Mouse (Mus musculus): ENCODE data around the gene Cnpy4. TPM values are rescaled to one million over a fixed set of nuclear protein-coding genes. Genes with fewer than 3 reads are reported as not detected.

Cnpy4 gene
- polyA plus RNA-seq, 1 experiment from 2014 or later = 54.0 TPM

DNA sequence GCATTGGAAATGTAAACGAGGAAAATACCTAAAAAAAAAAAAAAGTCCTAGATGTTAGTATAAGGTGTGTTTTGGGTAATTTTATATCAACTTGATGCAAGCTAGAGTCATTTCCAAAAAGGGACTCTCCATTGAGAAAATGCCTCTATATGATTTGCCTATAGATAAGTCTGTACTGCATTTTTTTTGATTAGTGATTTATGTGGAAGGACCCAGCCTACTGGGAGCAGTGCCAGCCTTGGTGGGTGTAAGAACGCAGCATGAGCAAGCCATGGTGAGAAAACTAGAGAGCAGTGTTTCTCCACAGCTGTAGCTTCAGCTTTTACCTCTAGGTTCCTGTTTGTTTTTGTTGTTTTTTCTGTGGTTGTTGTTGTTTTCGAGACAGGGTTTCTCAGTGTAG, 36.0 kb downstream of the Cnpy4 start:
- 51% methylated on average over 3 of the region's 3 CpGs for WGBS
- no peaks in the 10 kb centered on the region for H3K36me3 ChIP-seq (ENCODE audit: control insufficient read depth, insufficient read depth, low read length)
- H3K4me3 ChIP-seq (ENCODE audit: low read depth, low read length) = no peak overlapping the region
- no peak overlapping the region for H3K4me2 ChIP-seq (ENCODE audit: low read depth, low read length)
- DNase-seq (ENCODE audit: low spot score) (no peak), ATAC-seq (ENCODE audit: low read depth) (no peak)
- no peaks in the 10 kb centered on the region for H3K9me3 ChIP-seq (ENCODE audit: control insufficient read depth, low read length)
- no peaks in the 10 kb centered on the region for H3K27me3 ChIP-seq (replicated peaks; ENCODE audit: control insufficient read depth, insufficient read depth, low read length)
- no peaks in the 10 kb centered on the region for H3K4me1 ChIP-seq (ENCODE audit: control insufficient read depth, insufficient read depth, low read length)
- no peak overlapping the region for H3K27ac ChIP-seq (replicated peaks; ENCODE audit: low read depth, low read length)
- H3K9ac ChIP-seq (ENCODE audit: low read depth, low read length) = no peak overlapping the region

DNA sequence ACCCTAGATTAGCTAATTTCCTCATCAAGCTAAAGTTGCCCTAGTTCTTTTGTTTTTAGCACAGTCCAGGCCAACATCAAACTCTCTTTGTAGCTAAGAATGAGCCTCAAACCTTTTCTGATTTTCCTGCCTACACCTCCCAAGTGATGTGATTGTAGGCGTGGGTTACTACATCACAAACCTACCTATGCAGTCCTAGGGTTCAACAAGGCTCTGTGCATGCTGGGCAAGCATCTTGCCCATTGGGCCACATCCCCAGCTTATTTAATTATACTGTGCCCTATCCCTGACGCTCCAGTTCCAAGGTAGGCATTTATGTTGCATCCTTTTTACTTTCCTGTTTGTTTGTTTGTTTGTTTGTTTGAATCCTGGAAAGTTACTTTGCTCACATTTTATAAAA, 38.4 kb downstream of the Cnpy4 start, which contains the start of gene Nxpe5:
Gene Nxpe5 (plus strand): TSS at position 199 of the 400 bp plus-strand sequence.
- no peak for DNase-seq (ENCODE audit: low spot score)
- H3K4me1 ChIP-seq (ENCODE audit: control insufficient read depth, insufficient read depth, low read length) = no peaks in the 10 kb centered on the region

DNA sequence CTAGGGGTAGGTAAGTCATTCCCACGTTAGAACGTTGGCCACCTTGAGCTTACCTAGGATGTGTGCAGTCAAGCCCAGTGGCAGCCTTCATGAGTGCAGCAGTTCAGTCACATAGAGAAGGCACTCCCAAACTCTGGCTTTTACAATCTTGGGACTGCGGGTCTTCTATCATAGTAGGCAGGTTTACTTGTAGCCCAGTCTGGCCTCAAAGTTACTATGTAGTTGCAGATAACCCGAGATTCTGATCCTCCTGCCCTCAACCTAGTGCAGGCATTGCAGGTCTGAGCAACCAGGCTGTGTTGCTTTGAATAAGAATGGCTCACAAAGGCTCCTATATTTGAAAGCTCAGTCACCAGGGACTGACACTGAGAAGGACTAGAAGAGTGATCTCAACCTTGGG, 39.2 kb downstream of the Cnpy4 start:
- no peak overlapping the region for H3K4me3 ChIP-seq (ENCODE audit: low read depth, low read length)
- no peaks in the 10 kb centered on the region for H3K36me3 ChIP-seq (ENCODE audit: control insufficient read depth, insufficient read depth, low read length)
- no peak for DNase-seq (ENCODE audit: low spot score)
- H3K9me3 ChIP-seq (ENCODE audit: control insufficient read depth, low read length) = no peaks in the 10 kb centered on the region
- no peak overlapping the region for H3K9ac ChIP-seq (ENCODE audit: low read depth, low read length)
- H3K27me3 ChIP-seq (replicated peaks; ENCODE audit: control insufficient read depth, insufficient read depth, low read length) = no peaks in the 10 kb centered on the region
- no peak overlapping the region for H3K27ac ChIP-seq (replicated peaks; ENCODE audit: low read depth, low read length)
- H3K4me1 ChIP-seq (ENCODE audit: control insufficient read depth, insufficient read depth, low read length) = no peaks in the 10 kb centered on the region
- no peak overlapping the region for H3K4me2 ChIP-seq (ENCODE audit: low read depth, low read length)
- 72% methylated on average over 4 of the region's 4 CpGs for WGBS
- ATAC-seq (ENCODE audit: low read depth) = no peak

More for the DNA sequence above, 38.4 kb downstream of the Cnpy4 start, which contains the start of gene Nxpe5:
- Histone ChIP-seq H3K9ac (ENCODE audit: low read depth, low read length) (no peak within 1 kb of the TSS), H3K4me2 (ENCODE audit: low read depth, low read length) (no peak within 1 kb of the TSS), H3K27me3 (replicated peaks; ENCODE audit: control insufficient read depth, insufficient read depth, low read length) (no peaks in the 10 kb centered on the region), H3K4me3 (ENCODE audit: low read depth, low read length) (no peak within 1 kb of the TSS), H3K9me3 (ENCODE audit: control insufficient read depth, low read length) (no peaks in the 10 kb centered on the region), H3K27ac (replicated peaks; ENCODE audit: low read depth, low read length) (no peak within 1 kb of the TSS), H3K36me3 (ENCODE audit: control insufficient read depth, insufficient read depth, low read length) (no peaks in the 10 kb centered on the region)
- WGBS = 52% methylated on average over 2 of the region's 2 CpGs
- no peak for ATAC-seq (ENCODE audit: low read depth)

DNA sequence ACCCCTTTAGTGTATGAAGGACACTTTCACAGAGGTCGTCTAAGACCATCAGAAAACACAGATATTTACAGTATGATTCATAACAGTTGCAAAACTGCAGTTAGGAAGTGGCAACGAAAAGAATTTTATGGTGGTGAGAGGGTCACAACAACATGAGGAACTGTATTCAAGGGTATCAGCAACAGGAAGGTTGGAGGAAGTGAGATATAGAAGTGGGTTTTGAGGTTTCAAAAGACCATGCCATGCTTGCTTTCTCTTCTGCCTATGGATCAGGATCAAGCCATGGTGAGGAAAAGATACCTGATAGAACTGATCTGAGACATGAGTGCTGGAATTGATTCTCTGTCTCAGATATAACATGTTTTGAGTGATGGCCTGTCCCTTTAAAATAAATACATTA, 40.1 kb downstream of the Cnpy4 start:
- no peak overlapping the region for H3K4me3 ChIP-seq (ENCODE audit: low read depth, low read length)
- no peak overlapping the region for H3K4me2 ChIP-seq (ENCODE audit: low read depth, low read length)
- no peaks in the 10 kb centered on the region for H3K9me3 ChIP-seq (ENCODE audit: control insufficient read depth, low read length)
- 63% methylated on average over 2 of the region's 2 CpGs for WGBS
- H3K36me3 ChIP-seq (ENCODE audit: control insufficient read depth, insufficient read depth, low read length) = no peaks in the 10 kb centered on the region
- no peaks in the 10 kb centered on the region for H3K4me1 ChIP-seq (ENCODE audit: control insufficient read depth, insufficient read depth, low read length)
- no peak overlapping the region for H3K27ac ChIP-seq (replicated peaks; ENCODE audit: low read depth, low read length)
- H3K27me3 ChIP-seq (replicated peaks; ENCODE audit: control insufficient read depth, insufficient read depth, low read length) = no peaks in the 10 kb centered on the region
- no peak for DNase-seq (ENCODE audit: low spot score)
- no peak overlapping the region for H3K9ac ChIP-seq (ENCODE audit: low read depth, low read length)
- ATAC-seq (ENCODE audit: low read depth) = no peak

DNA sequence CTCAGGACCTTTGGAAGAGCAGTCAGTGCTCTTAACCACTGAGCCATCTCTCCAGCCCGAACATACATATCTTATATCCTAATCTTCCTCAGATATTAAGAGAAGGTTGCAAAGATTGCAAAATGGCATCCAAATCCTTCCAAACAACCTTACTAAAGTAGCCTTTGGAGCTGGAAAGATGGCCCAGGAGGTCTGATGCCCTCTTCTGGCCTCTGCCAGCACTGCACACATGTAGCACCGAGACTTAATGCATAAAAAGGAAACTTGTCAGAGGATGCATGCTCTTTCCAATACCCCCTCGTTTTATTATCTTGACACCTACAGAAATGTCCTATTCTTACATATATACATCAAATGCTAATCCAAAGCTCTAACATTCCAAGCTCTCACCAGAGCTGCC, 40.7 kb downstream of the Cnpy4 start:
- Histone ChIP-seq H3K4me2 (ENCODE audit: low read depth, low read length) (no peak overlapping the region), H3K4me1 (ENCODE audit: control insufficient read depth, insufficient read depth, low read length) (no peaks in the 10 kb centered on the region), H3K27ac (replicated peaks; ENCODE audit: low read depth, low read length) (no peak overlapping the region), H3K9ac (ENCODE audit: low read depth, low read length) (no peak overlapping the region), H3K9me3 (ENCODE audit: control insufficient read depth, low read length) (no peaks in the 10 kb centered on the region), H3K27me3 (replicated peaks; ENCODE audit: control insufficient read depth, insufficient read depth, low read length) (no peaks in the 10 kb centered on the region), H3K4me3 (ENCODE audit: low read depth, low read length) (no peak overlapping the region), H3K36me3 (ENCODE audit: control insufficient read depth, insufficient read depth, low read length) (no peaks in the 10 kb centered on the region)
- DNase-seq (ENCODE audit: low spot score) (no peak), ATAC-seq (ENCODE audit: low read depth) (no peak)
- 62% methylated on average over 3 of the region's 3 CpGs for WGBS

DNA sequence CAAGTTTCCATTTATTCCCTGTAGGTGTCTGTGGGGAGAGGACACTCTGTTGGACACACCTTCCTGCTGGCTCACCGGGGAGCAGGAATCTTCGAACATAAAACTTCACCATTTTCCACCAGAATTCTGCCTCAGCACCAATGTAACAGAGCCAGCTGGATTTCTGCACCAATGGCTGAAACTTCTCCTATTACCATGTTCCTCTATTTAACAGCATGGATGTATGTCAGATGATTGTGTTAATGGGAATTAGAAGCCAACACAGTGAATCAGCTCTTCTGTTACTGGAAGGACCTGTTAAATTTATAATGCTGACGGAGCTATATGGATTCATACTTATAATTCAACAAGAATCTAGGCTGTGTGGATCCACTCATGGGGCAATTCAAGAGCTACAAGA, 42.2 kb downstream of the Cnpy4 start:
- Histone ChIP-seq H3K9ac (ENCODE audit: low read depth, low read length) (no peak overlapping the region), H3K9me3 (ENCODE audit: control insufficient read depth, low read length) (no peaks in the 10 kb centered on the region), H3K4me1 (ENCODE audit: control insufficient read depth, insufficient read depth, low read length) (no peaks in the 10 kb centered on the region), H3K4me2 (ENCODE audit: low read depth, low read length) (no peak overlapping the region), H3K36me3 (ENCODE audit: control insufficient read depth, insufficient read depth, low read length) (no peaks in the 10 kb centered on the region), H3K4me3 (ENCODE audit: low read depth, low read length) (no peak overlapping the region), H3K27me3 (replicated peaks; ENCODE audit: control insufficient read depth, insufficient read depth, low read length) (no peaks in the 10 kb centered on the region), H3K27ac (replicated peaks; ENCODE audit: low read depth, low read length) (no peak overlapping the region)
- WGBS = 94% methylated on average over 3 of the region's 3 CpGs
- DNase-seq (ENCODE audit: low spot score) = no peak
- no peak for ATAC-seq (ENCODE audit: low read depth)

DNA sequence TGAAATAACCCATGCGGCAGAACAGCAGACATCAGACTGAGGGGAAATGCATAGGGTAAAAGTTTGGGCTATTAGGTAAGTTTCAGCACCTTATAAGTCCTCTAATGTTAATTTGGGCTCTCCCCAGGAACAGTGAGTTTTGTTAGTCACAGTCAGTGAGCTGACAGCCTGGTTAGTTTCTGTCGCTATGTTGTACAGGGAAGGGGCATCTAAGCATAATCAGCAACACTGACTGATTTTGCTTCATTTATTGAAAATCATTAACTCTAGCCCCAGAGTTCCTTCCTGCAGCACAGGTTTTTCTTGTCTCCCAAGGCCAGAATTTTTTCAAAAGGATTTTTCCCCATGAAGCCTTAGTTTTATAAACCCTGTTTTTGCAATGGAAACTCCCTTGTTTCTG, 46.5 kb downstream of the Cnpy4 start:
- Histone ChIP-seq H3K27ac (replicated peaks; ENCODE audit: low read depth, low read length) (no peak overlapping the region), H3K4me3 (ENCODE audit: low read depth, low read length) (no peak overlapping the region), H3K4me2 (ENCODE audit: low read depth, low read length) (no peak overlapping the region), H3K9ac (ENCODE audit: low read depth, low read length) (no peak overlapping the region), H3K36me3 (ENCODE audit: control insufficient read depth, insufficient read depth, low read length) (no peaks in the 10 kb centered on the region), H3K27me3 (replicated peaks; ENCODE audit: control insufficient read depth, insufficient read depth, low read length) (no peaks in the 10 kb centered on the region), H3K9me3 (ENCODE audit: control insufficient read depth, low read length) (no peaks in the 10 kb centered on the region), H3K4me1 (ENCODE audit: control insufficient read depth, insufficient read depth, low read length) (no peaks in the 10 kb centered on the region)
- DNase-seq (ENCODE audit: low spot score) (no peak), ATAC-seq (ENCODE audit: low read depth) (no peak)
- WGBS = 83% methylated on average over 2 of the region's 2 CpGs

DNA sequence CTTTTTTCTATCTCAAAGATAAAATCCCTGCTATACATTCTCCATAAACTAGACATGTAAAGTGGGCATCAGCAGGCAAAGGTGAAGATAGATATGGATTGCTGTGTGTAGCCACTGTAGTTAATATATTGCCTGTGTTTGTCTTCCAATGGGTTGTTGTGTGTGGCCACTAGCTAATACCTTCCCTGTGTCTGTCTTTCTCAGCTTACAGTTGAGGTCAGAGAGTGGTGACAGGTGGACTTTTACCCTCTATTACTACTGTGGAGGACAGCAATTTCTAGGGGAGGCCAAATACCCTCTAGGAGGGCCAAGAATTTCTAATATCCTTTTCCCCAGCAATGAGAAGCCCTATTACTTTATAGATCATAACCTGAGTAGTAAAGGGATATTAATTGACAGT, 46.9 kb downstream of the Cnpy4 start:
- no peaks in the 10 kb centered on the region for H3K9me3 ChIP-seq (ENCODE audit: control insufficient read depth, low read length)
- H3K36me3 ChIP-seq (ENCODE audit: control insufficient read depth, insufficient read depth, low read length) = no peaks in the 10 kb centered on the region
- no peak overlapping the region for H3K27ac ChIP-seq (replicated peaks; ENCODE audit: low read depth, low read length)
- H3K9ac ChIP-seq (ENCODE audit: low read depth, low read length) = no peak overlapping the region
- H3K4me2 ChIP-seq (ENCODE audit: low read depth, low read length) = no peak overlapping the region
- DNase-seq (ENCODE audit: low spot score) (no peak), ATAC-seq (ENCODE audit: low read depth) (no peak)
- H3K27me3 ChIP-seq (replicated peaks; ENCODE audit: control insufficient read depth, insufficient read depth, low read length) = no peaks in the 10 kb centered on the region
- H3K4me1 ChIP-seq (ENCODE audit: control insufficient read depth, insufficient read depth, low read length) = no peaks in the 10 kb centered on the region
- no peak overlapping the region for H3K4me3 ChIP-seq (ENCODE audit: low read depth, low read length)

DNA sequence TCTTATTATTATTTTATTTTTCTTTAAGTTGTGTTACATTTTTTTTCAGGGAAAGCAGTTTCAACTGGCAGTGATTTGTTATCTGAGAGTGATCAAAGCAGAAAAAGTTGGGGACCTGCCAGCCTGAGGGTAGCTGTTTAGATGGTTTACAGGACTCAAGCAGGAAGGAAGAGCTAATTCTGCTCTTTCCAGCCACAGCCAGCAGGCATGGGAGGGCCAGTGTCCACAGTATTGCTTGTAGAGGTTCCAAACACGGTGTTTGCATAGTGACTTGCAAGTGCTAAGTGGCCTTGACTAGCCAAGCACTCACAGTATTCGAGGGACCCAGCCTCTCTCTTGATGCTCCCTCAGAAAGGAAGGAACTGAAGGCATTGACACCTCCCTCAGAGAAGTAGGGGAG, 54.2 kb downstream of the Cnpy4 start:
- no peaks in the 10 kb centered on the region for H3K4me1 ChIP-seq (ENCODE audit: control insufficient read depth, insufficient read depth, low read length)
- H3K27ac ChIP-seq (replicated peaks; ENCODE audit: low read depth, low read length) = no peak overlapping the region
- no peaks in the 10 kb centered on the region for H3K9me3 ChIP-seq (ENCODE audit: control insufficient read depth, low read length)
- H3K9ac ChIP-seq (ENCODE audit: low read depth, low read length) = no peak overlapping the region
- H3K27me3 ChIP-seq (replicated peaks; ENCODE audit: control insufficient read depth, insufficient read depth, low read length) = no peaks in the 10 kb centered on the region
- H3K4me3 ChIP-seq (ENCODE audit: low read depth, low read length) = no peak overlapping the region
- H3K4me2 ChIP-seq (ENCODE audit: low read depth, low read length) = no peak overlapping the region
- ATAC-seq (ENCODE audit: low read depth) (no peak), DNase-seq (ENCODE audit: low spot score) (no peak)
- no peaks in the 10 kb centered on the region for H3K36me3 ChIP-seq (ENCODE audit: control insufficient read depth, insufficient read depth, low read length)
- WGBS = 29% methylated on average over 2 of the region's 2 CpGs

Data from embryonic facial prominence, embryonic 14.5 days (tissue).